Mouse (Mus musculus): ENCODE data around the gene Tnnt3.

DNA sequence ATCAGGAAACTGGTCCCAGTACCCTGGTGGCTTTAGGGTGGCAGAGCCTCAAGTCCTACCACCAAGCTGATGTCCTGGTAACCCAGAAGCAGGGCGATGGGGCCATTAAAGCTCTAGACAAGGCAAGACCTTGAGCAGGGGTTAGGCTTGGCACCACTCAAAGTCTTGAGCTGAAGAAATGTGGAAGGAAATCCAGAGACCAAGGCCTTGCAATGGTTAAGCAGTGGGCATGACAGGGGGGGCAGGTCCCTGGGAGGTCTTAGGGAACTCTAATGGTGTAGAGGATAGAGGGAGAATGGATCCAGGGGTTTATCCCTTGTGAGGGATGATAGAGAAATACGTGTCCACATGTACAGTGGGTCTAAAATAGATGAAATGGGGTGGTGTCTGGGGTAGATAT, 25.2 kb upstream of the Tnnt3 start:
- TF ChIP-seq POLR2A (IDR thresholded peaks at IDR 0.05; ENCODE audit: insufficient read depth, low read depth, low read length) (no peak), EP300 (IDR thresholded peaks at IDR 0.05; ENCODE audit: insufficient read depth, low read depth, low read length) (no peak), CTCF (IDR thresholded peaks at IDR 0.05) (no peak)
